Mouse (Mus musculus) lung, postnatal 0 days (tissue): ENCODE results near the gene Bcap29.

Experiments
- CTCF ChIP-seq: IDR thresholded peaks from 2 replicates; pipeline ENCODE4 v1.5.1; 2016; ENCODE audit warnings: antibody characterized with exemption, mild to moderate bottlenecking
- EP300 ChIP-seq: IDR thresholded peaks from 2 replicates; pipeline ENCODE4 v1.6.1; 2016; ENCODE audit warnings: antibody characterized with exemption, mild to moderate bottlenecking, control low read depth

DNA sequence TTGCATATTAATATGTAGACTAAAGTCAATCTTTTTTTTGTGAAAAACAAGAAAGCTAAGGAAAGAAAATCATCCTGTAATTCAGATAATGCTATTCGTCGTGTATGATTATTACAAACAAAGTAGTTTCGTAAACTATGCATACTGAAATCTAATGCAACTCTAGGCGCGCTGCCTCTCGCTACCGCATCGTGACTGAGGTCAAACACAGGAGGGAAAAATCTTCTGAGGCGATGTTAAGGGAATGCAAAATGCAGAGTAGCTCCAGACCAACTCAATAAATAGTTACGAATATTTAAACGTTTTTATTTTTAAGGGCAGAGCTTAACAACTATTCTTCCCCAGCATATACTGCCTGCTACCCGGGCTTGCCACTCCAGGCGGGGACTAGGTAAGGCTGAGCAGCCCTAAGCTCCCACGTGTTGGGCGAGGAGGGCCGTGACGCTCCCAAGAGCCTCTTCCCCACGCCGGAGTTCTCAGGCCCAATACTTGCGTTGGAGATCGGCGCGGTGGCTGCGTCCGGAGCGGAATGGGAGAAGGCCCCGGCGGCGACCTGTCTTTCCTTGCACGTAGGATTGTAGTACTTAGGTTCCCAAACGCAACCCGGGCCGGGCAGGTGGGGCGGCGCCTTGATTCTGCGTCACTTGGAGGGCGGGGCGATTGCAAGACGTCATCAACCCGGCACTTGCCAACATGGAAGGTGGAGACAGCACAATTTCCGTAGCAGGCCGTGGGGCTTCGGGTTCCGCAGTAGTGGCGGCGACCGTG, 19.9 kb upstream of the Bcap29 start, which contains the start of the genes Dus4l and Cog5:
- TF ChIP-seq EP300 (no peak), CTCF (no peak)
